Mouse (Mus musculus) limb, embryonic 15.5 days (tissue): ENCODE results near the gene Ltb4r2. TPM values are rescaled to one million over a fixed set of nuclear protein-coding genes. Genes with fewer than 3 reads are reported as not detected.

Experiments used
- ATAC-seq: fragments of 200-750 bp; cut with Nextera tagmentation; 2 replicates; pipeline ENCODE4 v1.8.0; 2017; ENCODE audit warnings: low read depth, moderate TSS enrichment; ENCODE audit not compliant: insufficient number of reproducible peaks, low FRiP score, low TSS enrichment
- H3K27ac ChIP-seq: fragments of 300-500 bp; sonication (generic); 2 replicates; pipeline ENCODE4 v1.5.1; 2015; ENCODE audit warnings: moderate library complexity, mild to moderate bottlenecking, inconsistent platforms
- H3K27me3 ChIP-seq: fragments of 300-500 bp; sonication (generic); 2 replicates; pipeline ENCODE4 v1.6.1; 2015; ENCODE audit warnings: inconsistent platforms
- H3K36me3 ChIP-seq: fragments of 300-500 bp; sonication (generic); 2 replicates; pipeline ENCODE4 v1.6.1; 2015; ENCODE audit warnings: inconsistent platforms
- H3K4me1 ChIP-seq: fragments of 300-500 bp; sonication (generic); 2 replicates; pipeline ENCODE4 v1.6.1; 2015; ENCODE audit warnings: inconsistent platforms
- H3K4me2 ChIP-seq: fragments of 300-500 bp; sonication (generic); 2 replicates; pipeline ENCODE4 v1.6.1; 2015; ENCODE audit warnings: mild to moderate bottlenecking, inconsistent platforms
- H3K4me3 ChIP-seq: fragments of 300-500 bp; sonication (generic); 2 replicates; pipeline ENCODE4 v1.5.1; 2015; ENCODE audit warnings: mild to moderate bottlenecking, inconsistent platforms
- H3K9ac ChIP-seq: fragments of 300-500 bp; sonication (generic); 2 replicates; pipeline ENCODE4 v1.6.1; 2015; ENCODE audit warnings: inconsistent platforms
- H3K9me3 ChIP-seq: fragments of 300-500 bp; sonication (generic); 2 replicates; pipeline ENCODE4 v1.6.1; 2016; ENCODE audit warnings: inconsistent platforms
- WGBS: fragments of 180-500 bp; shearing (Covaris S2); methylation state at CpG from one replicate; pipeline ENCODE4 v1.1.7; 2015; 5-methylcytosine and 5-hydroxymethylcytosine counted together
- polyA plus RNA-seq: library from polyadenylated mRNA; unstranded; fragments of >200 nt; fragmentation: Nextera tagmentation; extraction: Ambion mirVana; gene quantifications from 2 replicates; pipeline ENCODE4 v1.2.1, GENCODE M21; 2015

Gene Ltb4r2
- 0.83 and 1.3 TPM in 2 replicates for polyA plus RNA-seq

DNA sequence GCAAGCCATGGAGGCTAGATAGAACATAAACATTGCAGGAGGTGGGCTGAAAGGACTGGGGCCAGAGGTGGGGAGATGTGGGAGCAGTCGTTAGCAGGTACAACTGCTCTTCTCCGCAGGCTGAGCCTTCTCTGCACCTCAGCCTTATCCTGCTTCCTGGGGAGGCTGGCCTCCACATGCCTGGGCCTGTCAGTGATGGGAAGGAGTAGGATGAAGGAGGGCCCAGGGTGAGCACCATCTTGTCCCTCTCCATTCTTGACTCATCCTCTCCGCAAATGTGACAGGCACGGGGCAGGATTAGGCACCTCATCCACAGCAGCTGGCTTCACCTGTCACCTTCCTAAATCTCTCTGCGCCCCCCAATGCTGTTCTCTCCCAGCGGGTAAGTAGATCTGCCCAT is at the start of gene Ltb4r2:
TSS of gene Ltb4r2 (plus strand) at position 266 of the 400 bp plus-strand sequence.
- peaks cover 30% of the 10 kb centered on the region for H3K4me1 ChIP-seq
- WGBS: 67% methylated on average over 6 of the region's 6 CpGs
- peak within 1 kb of the TSS; percentile 59 for H3K4me3 ChIP-seq
- peak within 1 kb of the TSS; percentile 96 for H3K4me2 ChIP-seq
- no peak for ATAC-seq
- H3K27me3 ChIP-seq: peaks cover 27% of the 10 kb centered on the region
- peaks cover 3% of the 10 kb centered on the region; the same call in 1 of the 2 replicates for H3K36me3 ChIP-seq
- H3K27ac ChIP-seq: peak within 1 kb of the TSS; percentile 79
- peak within 1 kb of the TSS; percentile 74 for H3K9ac ChIP-seq
- no peaks in the 10 kb centered on the region for H3K9me3 ChIP-seq

DNA sequence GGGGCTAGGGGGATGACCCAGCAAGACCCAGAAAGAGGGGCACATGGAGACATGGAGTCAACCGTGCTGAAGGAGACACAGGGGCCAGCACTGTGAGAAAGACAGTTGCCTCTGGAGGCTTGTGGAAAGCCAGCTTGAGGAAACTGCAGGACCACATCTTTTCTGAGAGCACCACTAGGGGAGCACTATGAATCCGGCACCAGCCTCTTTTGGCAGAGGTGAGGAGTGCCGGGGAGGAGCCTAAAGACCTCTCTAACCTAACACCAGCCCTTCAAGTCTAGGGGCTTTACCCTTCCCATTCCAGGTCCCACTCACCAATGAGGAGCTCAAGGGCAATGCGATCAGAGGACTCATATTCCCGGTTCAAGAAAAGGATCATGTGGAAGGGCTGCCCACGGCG is 49.4 kb upstream of the Ltb4r2 start:
- H3K9ac ChIP-seq: no peak overlapping the region
- H3K4me3 ChIP-seq: peak overlapping the region; percentile 3; the same call in 1 of the 2 replicates
- WGBS: 80% methylated on average over 7 of the region's 7 CpGs
- ATAC-seq: no peak
- H3K4me1 ChIP-seq: peaks cover 19% of the 10 kb centered on the region
- H3K27me3 ChIP-seq: peaks cover 24% of the 10 kb centered on the region
- H3K27ac ChIP-seq: no peak overlapping the region
- peaks cover 4% of the 10 kb centered on the region; the same call in 1 of the 2 replicates for H3K36me3 ChIP-seq
- no peak overlapping the region for H3K4me2 ChIP-seq
- no peaks in the 10 kb centered on the region for H3K9me3 ChIP-seq

DNA sequence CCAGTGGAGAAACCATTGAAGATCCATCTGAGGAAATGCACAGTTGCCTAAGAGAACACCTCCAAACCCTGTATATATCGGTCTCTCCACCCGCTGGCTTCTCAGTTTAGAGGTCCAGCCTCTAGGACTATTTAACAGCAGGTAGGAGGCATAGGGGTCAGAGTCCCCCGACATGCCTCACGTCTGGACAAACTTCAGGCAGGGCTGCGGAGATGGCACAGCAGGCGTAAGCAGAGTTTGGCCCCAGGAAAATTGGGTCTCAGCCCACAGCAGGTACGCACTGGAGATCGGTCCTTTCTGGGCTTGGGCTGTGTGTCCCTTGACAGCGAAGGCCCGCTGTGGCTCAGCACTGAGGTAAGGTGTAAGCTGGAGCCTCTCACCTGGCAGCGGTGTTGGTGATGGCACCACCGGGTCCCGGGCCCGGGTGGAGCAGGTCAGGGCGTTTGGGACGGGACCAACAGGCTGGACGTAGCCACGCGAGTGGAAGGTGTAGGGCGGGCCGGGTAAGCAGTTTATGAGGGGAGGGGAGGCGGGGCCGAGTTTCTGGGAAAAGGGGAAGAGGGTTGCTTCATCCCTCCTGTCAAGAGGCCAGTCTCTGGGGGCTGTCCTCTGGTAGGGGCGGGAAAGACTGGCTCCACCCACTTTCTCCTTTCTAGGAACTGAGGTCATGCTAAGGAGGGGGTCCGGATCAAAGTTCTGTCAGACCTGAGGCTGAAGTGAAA is 48.1 kb upstream of the Ltb4r2 start:
- Histone ChIP-seq H3K9me3 (no peaks in the 10 kb centered on the region), H3K27me3 (peaks cover 24% of the 10 kb centered on the region), H3K4me3 (peak overlapping the region; percentile 29), H3K27ac (peak overlapping the region; percentile 52), H3K9ac (no peak overlapping the region), H3K36me3 (peaks cover 16% of the 10 kb centered on the region), H3K4me1 (peaks cover 19% of the 10 kb centered on the region), H3K4me2 (peak overlapping the region; percentile 42)
- 13% methylated on average over 25 of the region's 25 CpGs for WGBS
- ATAC-seq: no peak

DNA sequence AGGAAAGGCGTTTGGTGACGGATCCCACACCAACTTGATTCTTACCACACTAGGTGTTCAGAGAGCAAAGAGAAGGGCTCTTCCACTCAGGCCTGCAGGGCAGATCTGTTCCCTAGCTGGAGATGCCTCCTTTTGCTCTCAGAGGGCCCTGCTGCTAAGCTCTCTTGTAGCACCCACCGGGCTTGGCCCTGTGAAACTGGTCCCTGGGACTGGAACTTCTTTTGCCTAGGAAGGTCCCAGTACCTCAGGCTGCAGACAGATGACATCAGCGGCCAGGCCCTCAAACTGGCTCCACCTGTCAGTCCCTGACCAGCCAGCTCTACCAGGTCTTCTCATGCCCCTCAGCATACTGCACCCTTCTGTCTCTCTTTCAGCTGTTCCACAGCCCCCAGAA is 47.5 kb upstream of the Ltb4r2 start, which contains the start of gene Tgm1:
TSS of gene Tgm1 (minus strand) at position 198 of the 394 bp plus-strand sequence.
- H3K9ac ChIP-seq: no peak within 1 kb of the TSS

DNA sequence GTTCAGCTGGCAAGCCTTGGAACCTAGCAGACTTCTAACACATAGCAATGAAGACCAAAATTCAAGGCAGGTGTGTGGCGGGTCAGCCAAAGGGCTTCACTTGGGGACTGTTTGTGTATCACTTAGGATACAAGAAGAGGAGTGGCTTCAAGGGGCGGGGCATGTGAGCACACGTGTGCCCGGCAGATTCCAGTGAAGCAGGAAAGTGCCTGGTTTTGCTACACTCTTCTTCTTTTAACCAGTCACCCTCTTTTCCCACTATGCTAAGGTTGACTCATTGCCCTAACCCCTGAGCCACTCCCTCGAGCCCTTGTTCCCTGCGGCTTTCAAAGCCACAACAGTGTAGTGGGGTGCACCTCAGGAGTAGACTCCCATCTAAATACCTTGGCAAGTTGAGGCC is 46.3 kb upstream of the Ltb4r2 start:
- H3K4me1 ChIP-seq: peaks cover 19% of the 10 kb centered on the region
- no peak overlapping the region for H3K4me3 ChIP-seq
- ATAC-seq: no peak
- peak overlapping the region; percentile 40; the same call in 1 of the 2 replicates for H3K27ac ChIP-seq
- no peak overlapping the region for H3K4me2 ChIP-seq
- H3K36me3 ChIP-seq: peaks cover 31% of the 10 kb centered on the region
- 25% methylated on average over 6 of the region's 6 CpGs for WGBS
- H3K27me3 ChIP-seq: peaks cover 24% of the 10 kb centered on the region
- H3K9me3 ChIP-seq: no peaks in the 10 kb centered on the region
- no peak overlapping the region for H3K9ac ChIP-seq

More for the DNA sequence above, 47.5 kb upstream of the Ltb4r2 start, which contains the start of gene Tgm1:
- 15% methylated on average over 4 of the region's 4 CpGs for WGBS
- peak within 1 kb of the TSS; percentile 29 for H3K4me3 ChIP-seq
- H3K36me3 ChIP-seq: peaks cover 21% of the 10 kb centered on the region
- peaks cover 24% of the 10 kb centered on the region for H3K27me3 ChIP-seq
- peaks cover 19% of the 10 kb centered on the region for H3K4me1 ChIP-seq
- H3K27ac ChIP-seq: peak within 1 kb of the TSS; percentile 52
- ATAC-seq: no peak
- peak within 1 kb of the TSS; percentile 42 for H3K4me2 ChIP-seq
- no peaks in the 10 kb centered on the region for H3K9me3 ChIP-seq

DNA sequence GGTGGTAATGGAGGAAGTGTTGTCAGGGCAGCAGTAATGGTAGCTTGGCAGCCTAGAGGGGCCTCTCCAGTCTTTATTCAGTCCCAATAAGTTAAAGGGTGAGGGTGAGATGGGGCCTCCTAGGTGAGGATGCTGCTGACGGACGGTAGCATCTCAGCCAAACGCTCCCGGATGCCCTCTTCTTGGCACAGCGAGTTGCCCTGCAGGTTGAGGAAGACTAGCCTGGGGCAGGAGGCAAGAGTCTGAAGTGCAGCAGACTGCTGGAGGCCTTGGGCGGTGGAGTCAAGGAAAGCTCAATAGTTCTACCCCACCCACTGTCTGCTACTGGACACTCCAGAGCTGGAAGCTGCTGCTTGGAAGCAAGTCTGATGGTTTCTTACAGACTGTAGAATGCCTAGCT is 45.0 kb upstream of the Ltb4r2 start:
- Histone ChIP-seq H3K36me3 (peaks cover 32% of the 10 kb centered on the region), H3K9ac (no peak overlapping the region), H3K27ac (no peak overlapping the region), H3K9me3 (no peaks in the 10 kb centered on the region), H3K4me1 (peaks cover 26% of the 10 kb centered on the region), H3K4me3 (no peak overlapping the region), H3K4me2 (no peak overlapping the region), H3K27me3 (peaks cover 24% of the 10 kb centered on the region)
- 84% methylated on average over 6 of the region's 6 CpGs for WGBS
- no peak for ATAC-seq

DNA sequence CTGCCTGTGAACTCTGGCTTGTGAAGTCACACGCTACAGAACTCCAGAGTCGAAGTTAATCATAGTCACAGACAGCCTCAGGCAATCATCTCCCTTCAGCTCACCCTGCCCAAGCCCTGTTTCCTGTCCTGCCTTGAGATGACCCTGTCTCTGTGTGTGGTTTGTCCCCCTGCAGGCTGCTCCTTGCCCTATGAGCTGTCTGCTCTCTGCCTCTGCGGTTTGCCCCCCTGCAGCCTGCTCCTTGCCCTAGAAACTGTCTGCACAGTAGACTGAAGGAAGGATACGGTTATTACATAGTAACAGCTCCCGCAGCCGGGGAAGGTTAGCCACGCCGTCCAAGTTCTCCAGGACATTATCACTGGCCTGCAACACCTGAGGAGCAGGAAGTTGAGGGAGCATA is 44.3 kb upstream of the Ltb4r2 start:
- peaks cover 19% of the 10 kb centered on the region for H3K27me3 ChIP-seq
- H3K4me2 ChIP-seq: no peak overlapping the region
- H3K4me1 ChIP-seq: peaks cover 29% of the 10 kb centered on the region
- H3K9ac ChIP-seq: no peak overlapping the region
- no peak overlapping the region for H3K4me3 ChIP-seq
- no peaks in the 10 kb centered on the region for H3K9me3 ChIP-seq
- peaks cover 32% of the 10 kb centered on the region for H3K36me3 ChIP-seq
- ATAC-seq: no peak
- 70% methylated on average over 8 of the region's 8 CpGs for WGBS
- no peak overlapping the region for H3K27ac ChIP-seq

DNA sequence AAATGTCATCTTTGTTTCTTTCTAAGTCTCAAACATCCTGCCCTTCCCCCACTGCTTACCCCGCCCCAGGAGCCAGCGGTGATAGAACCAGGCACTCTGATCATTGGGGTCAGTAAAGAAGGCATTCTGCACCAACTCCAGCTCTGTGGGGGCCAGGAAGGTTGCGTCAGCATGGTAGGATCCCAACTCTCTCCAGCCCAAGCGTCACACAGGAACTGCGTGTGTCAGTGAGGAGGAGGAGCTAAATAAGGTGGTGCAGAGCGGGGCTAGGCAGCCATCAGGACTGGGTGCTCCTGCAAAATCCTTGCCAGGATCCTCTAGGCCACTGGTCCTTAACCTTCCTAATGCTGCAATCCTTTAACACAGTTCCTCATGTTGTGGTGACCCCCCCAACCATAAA is 41.5 kb upstream of the Ltb4r2 start:
- 85% methylated on average over 6 of the region's 6 CpGs for WGBS
- peaks cover 14% of the 10 kb centered on the region; the same call in 1 of the 2 replicates for H3K4me1 ChIP-seq
- H3K4me2 ChIP-seq: no peak overlapping the region
- no peaks in the 10 kb centered on the region for H3K9me3 ChIP-seq
- H3K9ac ChIP-seq: no peak overlapping the region
- no peak for ATAC-seq
- H3K27me3 ChIP-seq: no peaks in the 10 kb centered on the region
- H3K27ac ChIP-seq: no peak overlapping the region
- H3K4me3 ChIP-seq: no peak overlapping the region
- peaks cover 32% of the 10 kb centered on the region for H3K36me3 ChIP-seq

DNA sequence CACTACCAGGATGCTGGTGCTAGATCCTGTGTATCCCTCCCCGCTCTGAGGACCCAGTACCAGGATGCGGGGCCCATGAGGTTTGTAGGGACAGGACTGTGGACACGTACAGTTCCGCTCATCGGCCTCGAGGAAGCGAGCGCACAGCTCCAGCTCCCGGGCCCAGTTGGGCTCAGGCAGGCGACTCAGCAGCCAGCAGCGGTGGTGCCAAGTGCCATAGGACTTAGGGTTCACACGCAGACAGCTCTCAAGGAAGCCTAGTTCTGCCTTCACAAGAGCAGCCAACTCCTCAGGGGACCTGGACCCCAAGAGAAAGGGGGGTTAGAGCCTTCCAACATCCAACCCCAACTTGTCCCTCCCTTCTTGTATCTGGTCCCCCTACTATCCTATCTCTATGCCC is 40.6 kb upstream of the Ltb4r2 start:
- 0 out of 2 replicates have a peak overlapping the region, but pooled peaks have one; percentile 89 for H3K4me3 ChIP-seq
- peaks cover 32% of the 10 kb centered on the region for H3K36me3 ChIP-seq
- H3K27ac ChIP-seq: no peak overlapping the region
- H3K9ac ChIP-seq: no peak overlapping the region
- no peaks in the 10 kb centered on the region for H3K9me3 ChIP-seq
- no peaks in the 10 kb centered on the region for H3K27me3 ChIP-seq
- ATAC-seq: no peak
- WGBS: 92% methylated on average over 12 of the region's 12 CpGs
- no peak overlapping the region for H3K4me2 ChIP-seq
- 0 out of 2 replicates have a peak, but pooled peaks cover 10% of the 10 kb centered on the region for H3K4me1 ChIP-seq

DNA sequence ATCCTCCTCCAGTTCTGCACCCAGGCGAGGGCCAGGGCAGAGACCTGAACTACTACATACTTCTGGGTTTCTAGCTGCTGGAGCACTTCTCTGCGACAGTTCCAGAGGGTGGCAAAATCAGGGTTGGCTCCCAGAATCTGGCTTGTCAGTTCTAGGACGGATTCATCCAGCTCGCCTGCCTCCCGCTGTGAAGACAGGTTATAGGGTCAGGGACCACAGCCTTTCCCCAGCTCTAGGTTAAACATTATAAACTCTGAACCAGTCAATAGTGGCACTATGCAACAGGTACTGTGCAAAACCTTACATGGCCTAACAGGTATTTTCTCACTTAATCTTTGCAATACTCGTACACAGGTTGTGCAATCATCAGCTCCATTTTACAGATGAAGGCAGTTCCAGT is 40.2 kb upstream of the Ltb4r2 start:
- peak overlapping the region; percentile 89 for H3K4me3 ChIP-seq
- peak overlapping the region; percentile 85; the same call in 1 of the 2 replicates for H3K27ac ChIP-seq
- 0 out of 2 replicates have a peak, but pooled peaks cover 10% of the 10 kb centered on the region for H3K4me1 ChIP-seq
- H3K4me2 ChIP-seq: peak overlapping the region; percentile 70
- peak overlapping the region; percentile 70; the same call in 1 of the 2 replicates for H3K9ac ChIP-seq
- H3K9me3 ChIP-seq: no peaks in the 10 kb centered on the region
- ATAC-seq: no peak
- H3K36me3 ChIP-seq: peaks cover 31% of the 10 kb centered on the region
- 74% methylated on average over 6 of the region's 6 CpGs for WGBS
- H3K27me3 ChIP-seq: no peaks in the 10 kb centered on the region

DNA sequence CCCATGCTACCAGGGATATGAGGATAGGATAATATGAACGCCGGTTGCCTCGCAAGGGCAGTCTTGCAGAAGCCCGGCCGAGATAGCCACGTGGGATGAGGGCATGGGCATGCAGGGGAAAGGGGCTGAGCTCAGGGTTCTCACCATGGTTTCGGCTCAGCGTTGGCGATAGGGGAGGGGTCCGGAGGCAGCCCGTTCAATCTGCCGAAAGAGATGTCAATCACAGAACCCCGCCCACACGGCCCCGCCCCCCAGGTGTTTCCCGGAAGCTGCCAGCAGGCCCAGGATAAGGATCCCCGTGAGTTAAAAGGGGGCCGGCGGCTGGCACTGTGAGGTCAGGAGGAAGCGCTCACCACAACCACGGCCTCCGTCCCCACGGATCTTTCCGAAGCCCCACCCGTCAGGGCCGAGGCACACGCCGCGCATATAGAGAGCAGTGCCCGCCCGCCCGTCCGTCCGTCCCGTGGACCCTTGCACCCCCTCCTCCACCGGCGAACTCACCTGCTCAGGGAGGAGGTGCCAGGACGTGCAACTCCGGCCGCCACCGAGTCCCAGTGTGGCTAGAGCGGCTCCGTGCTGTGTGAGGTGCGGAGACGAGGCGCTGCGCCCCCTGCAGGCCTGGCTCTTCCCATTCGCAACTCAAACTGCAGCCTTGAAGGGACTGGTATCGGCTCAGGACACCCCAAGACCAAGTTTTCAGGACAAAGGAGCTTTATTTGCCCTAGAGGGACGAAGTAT is 39.4 kb upstream of the Ltb4r2 start, which contains the start of gene Rabggta:
TSS of gene Rabggta (minus strand) at position 564 of the 738 bp plus-strand sequence.
- peak within 1 kb of the TSS; percentile 85 for H3K27ac ChIP-seq
- peak within 1 kb of the TSS; percentile 70 for H3K4me2 ChIP-seq
- peak within 1 kb of the TSS; percentile 70 for H3K9ac ChIP-seq
- under 1% methylated on average over 50 of the region's 50 CpGs for WGBS
- H3K27me3 ChIP-seq: no peaks in the 10 kb centered on the region
- H3K4me1 ChIP-seq: 0 out of 2 replicates have a peak, but pooled peaks cover 10% of the 10 kb centered on the region
- H3K4me3 ChIP-seq: peak within 1 kb of the TSS; percentile 89
- H3K36me3 ChIP-seq: peaks cover 27% of the 10 kb centered on the region
- peak; percentile 94 for ATAC-seq
- no peaks in the 10 kb centered on the region for H3K9me3 ChIP-seq
